Mouse (Mus musculus): ENCODE measurements around the gene Rbfox1.

Rbfox1 gene

GRCm38 (mm10) chr16:6095604-6096372, 210.6 kb downstream of the Rbfox1 start:
- in situ Hi-C loops (cut with MboI, MseI) = no loop called here

- in situ Hi-C loops (cut with MboI, MseI) = no loop called here
These were observed 212.3 kb downstream of the Rbfox1 start for GRCm38 (mm10) chr16:6097244-6098040.

- in situ Hi-C loops (cut with MboI, MseI) = no loop called here
These were observed 213.0 kb downstream of the Rbfox1 start for GRCm38 (mm10) chr16:6098116-6098515.

GRCm38 (mm10) chr16:6099598-6099997, 214.4 kb downstream of the Rbfox1 start:
- in situ Hi-C loops (cut with MboI, MseI) = no loop called here

GRCm38 (mm10) chr16:6100421-6100877, 215.3 kb downstream of the Rbfox1 start:
- in situ Hi-C loops (cut with MboI, MseI) = no loop called here

GRCm38 (mm10) chr16:6103713-6104112, 218.6 kb downstream of the Rbfox1 start:
- in situ Hi-C loops (cut with MboI, MseI) = no loop called here

- in situ Hi-C loops (cut with MboI, MseI) = no loop called here
These were observed 225.0 kb downstream of the Rbfox1 start for GRCm38 (mm10) chr16:6110121-6110520.

- in situ Hi-C loops (cut with MboI, MseI) = no loop called here
These were observed 228.8 kb downstream of the Rbfox1 start for GRCm38 (mm10) chr16:6113836-6114475.

- in situ Hi-C loops (cut with MboI, MseI) = no loop called here
These were observed 234.3 kb downstream of the Rbfox1 start for GRCm38 (mm10) chr16:6119472-6119871.

- in situ Hi-C loops (cut with MboI, MseI) = no loop called here
These were observed 236.1 kb downstream of the Rbfox1 start for GRCm38 (mm10) chr16:6121232-6121631.

- in situ Hi-C loops (cut with MboI, MseI) = no loop called here
These were observed 237.7 kb downstream of the Rbfox1 start for GRCm38 (mm10) chr16:6122859-6123258.

- in situ Hi-C loops (cut with MboI, MseI) = no loop called here
These were observed 243.2 kb downstream of the Rbfox1 start for GRCm38 (mm10) chr16:6128314-6128713.

GRCm38 (mm10) chr16:6135016-6135415, 249.9 kb downstream of the Rbfox1 start:
- in situ Hi-C loops (cut with MboI, MseI) = no loop called here

GRCm38 (mm10) chr16:6139432-6139831, 254.3 kb downstream of the Rbfox1 start:
- in situ Hi-C loops (cut with MboI, MseI) = no loop called here

- in situ Hi-C loops (cut with MboI, MseI) = no loop called here
These were observed 262.8 kb downstream of the Rbfox1 start for GRCm38 (mm10) chr16:6147957-6148356.

GRCm38 (mm10) chr16:6149345-6149744, 264.2 kb downstream of the Rbfox1 start:
- in situ Hi-C loops (cut with MboI, MseI) = no loop called here

GRCm38 (mm10) chr16:6155556-6155955, 270.4 kb downstream of the Rbfox1 start:
- in situ Hi-C loops (cut with MboI, MseI) = no loop called here

GRCm38 (mm10) chr16:6164476-6164875, 279.3 kb downstream of the Rbfox1 start:
- in situ Hi-C loops (cut with MboI, MseI) = no loop called here

- in situ Hi-C loops (cut with MboI, MseI) = no loop called here
These were observed 284.2 kb downstream of the Rbfox1 start for GRCm38 (mm10) chr16:6169346-6169745.

- in situ Hi-C loops (cut with MboI, MseI) = no loop called here
These were observed 295.7 kb downstream of the Rbfox1 start for GRCm38 (mm10) chr16:6180819-6181218.

- in situ Hi-C loops (cut with MboI, MseI) = no loop called here
These were observed 297.2 kb downstream of the Rbfox1 start for GRCm38 (mm10) chr16:6182329-6182728.

GRCm38 (mm10) chr16:6192358-6192757, 307.2 kb downstream of the Rbfox1 start:
- in situ Hi-C loops (cut with MboI, MseI) = no loop called here

All from regulatory T cell (primary cell).